Mouse (Mus musculus) ES-E14 (cell line): Measurements from ENCODE around the gene Bbox1. TPM values are rescaled to one million over a fixed set of nuclear protein-coding genes. Genes with fewer than 3 reads are reported as not detected.

Source experiments
- DNase-seq: peaks from one replicate; pipeline ENCODE4 v3.0.0-alpha.2; 2013; ENCODE audit warnings: low read depth, low spot score
- H3K27ac ChIP-seq: 2 replicates; pipeline ENCODE4 v1.5.1; 2012; ENCODE audit warnings: low read depth, mild to moderate bottlenecking, low read length, moderate library complexity, mixed read lengths; ENCODE audit not compliant: poor library complexity, insufficient read depth, severe bottlenecking
- H3K36me3 ChIP-seq: 2 replicates; pipeline ENCODE4 v1.6.1; 2012; ENCODE audit warnings: mild to moderate bottlenecking, low read length, moderate library complexity, mixed read lengths; ENCODE audit not compliant: control insufficient read depth, poor library complexity, insufficient read depth, severe bottlenecking
- H3K4me1 ChIP-seq, 2 experiments: fragments of 150-350 bp in 1 of 2; sonication (generic) in 1 of 2; 2 replicates each; pipeline ENCODE4 v1.6.1; 2012; ENCODE audit warnings: low read length in 2 of 2, mild to moderate bottlenecking in 1 of 2, mixed read lengths in 1 of 2; ENCODE audit not compliant: control insufficient read depth in 2 of 2, insufficient read depth in 2 of 2, poor library complexity in 1 of 2
- H3K4me3 ChIP-seq, 2 experiments: fragments of 150-350 bp in 1 of 2; sonication (generic) in 1 of 2; 2 replicates each; pipeline ENCODE4 v1.5.1; 2012; ENCODE audit warnings: low read length in 2 of 2, low read depth in 1 of 2, mild to moderate bottlenecking in 1 of 2, mixed read lengths in 1 of 2; ENCODE audit not compliant: insufficient read depth in 1 of 2, poor library complexity in 1 of 2, severe bottlenecking in 1 of 2
- H3K9ac ChIP-seq: 2 replicates; pipeline ENCODE4 v1.6.1; 2012; ENCODE audit warnings: low read depth, mild to moderate bottlenecking, low read length, mixed read lengths; ENCODE audit not compliant: poor library complexity, insufficient read depth, severe bottlenecking
- H3K9me3 ChIP-seq: fragments of 150-350 bp; sonication (generic); 2 replicates; pipeline ENCODE4 v1.6.1; 2012; ENCODE audit warnings: low read depth, mild to moderate bottlenecking, low read length; ENCODE audit not compliant: control insufficient read depth, insufficient read depth
- CHD2 ChIP-seq: IDR thresholded peaks from 2 replicates; pipeline ENCODE4 v1.6.1; 2014; ENCODE audit warnings: mild to moderate bottlenecking, low read depth, low read length, inconsistent platforms
- HCFC1 ChIP-seq: IDR thresholded peaks from 2 replicates; pipeline ENCODE4 v1.6.1; 2012; ENCODE audit warnings: low read length, inconsistent platforms, borderline replicate concordance; ENCODE audit not compliant: insufficient read depth
- MAFK ChIP-seq: IDR thresholded peaks from 2 replicates; pipeline ENCODE4 v1.6.1; 2014; ENCODE audit warnings: mild to moderate bottlenecking, low read depth, low read length, inconsistent platforms; ENCODE audit not compliant: insufficient read depth
- ZC3H11A ChIP-seq: IDR thresholded peaks from 2 replicates; pipeline ENCODE4 v1.6.1; 2012; ENCODE audit warnings: low read depth, mild to moderate bottlenecking, inconsistent platforms, low read length, borderline replicate concordance
- ZNF384 ChIP-seq: IDR thresholded peaks from 2 replicates; pipeline ENCODE4 v1.6.1; 2012; ENCODE audit warnings: low read depth, low read length, inconsistent platforms
- in situ Hi-C, 2 experiments: fragments of 600-800 bp; cut with MboI; formaldehyde crosslinking; loops; one replicate each; pipeline ENCODE4 v1.15.1; 2025; ENCODE audit warnings: low sequenced_read_pairs in 2 of 2, inconsistent platforms in 1 of 2; ENCODE audit not compliant: unreplicated experiment in 2 of 2
- total RNA-seq: library from RNA; depleted of rRNA; stranded (reverse); fragments of 300-350 nt; gene quantifications from 2 replicates; pipeline ENCODE4 v1.2.3, GENCODE M21; 2012

Gene Bbox1
- total RNA-seq, 1 experiment: not detected

- Histone ChIP-seq H3K27ac (no peak overlapping the region), H3K4me3 (no peak overlapping the region), H3K36me3 (no peaks in the 10 kb centered on the region), H3K9me3 (no peaks in the 10 kb centered on the region), H3K4me1 (no peaks in the 10 kb centered on the region), H3K9ac (no peak overlapping the region)
- no peak for DNase-seq
- TF ChIP-seq ZC3H11A: no peak
- TF ChIP-seq HCFC1: no peak
- TF ChIP-seq ZNF384: no peak
- TF ChIP-seq MAFK: no peak
- TF ChIP-seq CHD2: no peak
- in situ Hi-C loops: loop anchor here in 1 of 2 experiments (25.0 kb wide), 1 partner anchor 465 kb away; the partner anchor contains the start of gene Lin7c
Measured at GRCm38 (mm10) chr2:110351843-110352251, 37.5 kb upstream of the Bbox1 start.

- Histone ChIP-seq H3K9me3 (no peaks in the 10 kb centered on the region), H3K27ac (no peak overlapping the region), H3K4me1 (no peaks in the 10 kb centered on the region), H3K4me3 (no peak overlapping the region), H3K9ac (no peak overlapping the region), H3K36me3 (no peaks in the 10 kb centered on the region)
- TF ChIP-seq CHD2 (no peak), MAFK (no peak), ZC3H11A (no peak), HCFC1 (no peak), ZNF384 (no peak)
- no peak for DNase-seq
- in situ Hi-C loops: loop anchor here in 1 of 2 experiments (25.0 kb wide), 1 partner anchor 464 kb away; the partner anchor contains the start of gene Lin7c
Measured at GRCm38 (mm10) chr2:110351406-110351805, 37.0 kb upstream of the Bbox1 start.

GRCm38 (mm10) chr2:110328953-110329352 lies 14.6 kb upstream of the Bbox1 start:
- no peak for DNase-seq
- in situ Hi-C loops: no loop called here
- Histone ChIP-seq H3K9ac (no peak overlapping the region), H3K4me1 (no peaks in the 10 kb centered on the region), H3K27ac (no peak overlapping the region), H3K4me3 (no peak overlapping the region), H3K9me3 (no peaks in the 10 kb centered on the region), H3K36me3 (no peaks in the 10 kb centered on the region)
- TF ChIP-seq ZNF384: no peak
- no peak for TF ChIP-seq CHD2
- TF ChIP-seq ZC3H11A: no peak
- TF ChIP-seq MAFK: no peak
- no peak for TF ChIP-seq HCFC1

GRCm38 (mm10) chr2:110319949-110320348 lies 5.6 kb upstream of the Bbox1 start:
- Histone ChIP-seq H3K9me3 (no peaks in the 10 kb centered on the region), H3K36me3 (no peaks in the 10 kb centered on the region), H3K9ac (no peak overlapping the region), H3K4me3 (no peak overlapping the region), H3K27ac (no peak overlapping the region), H3K4me1 (no peaks in the 10 kb centered on the region)
- TF ChIP-seq ZNF384 (no peak), ZC3H11A (no peak), HCFC1 (no peak), CHD2 (no peak), MAFK (no peak)
- DNase-seq: no peak
- in situ Hi-C loops: no loop called here

- in situ Hi-C loops: no loop called here
Measured at GRCm38 (mm10) chr2:110319266-110319665, 4.9 kb upstream of the Bbox1 start.

More at GRCm38 (mm10) chr2:110319266-110319665, 4.9 kb upstream of the Bbox1 start:
- Histone ChIP-seq H3K36me3 (no peaks in the 10 kb centered on the region), H3K9ac (no peak overlapping the region), H3K4me3 (no peak overlapping the region), H3K4me1 (no peaks in the 10 kb centered on the region), H3K27ac (no peak overlapping the region), H3K9me3 (no peaks in the 10 kb centered on the region)
- no peak for TF ChIP-seq ZC3H11A
- TF ChIP-seq MAFK: no peak
- TF ChIP-seq HCFC1: no peak
- TF ChIP-seq CHD2: no peak
- TF ChIP-seq ZNF384: no peak
- DNase-seq: no peak
